Mouse (Mus musculus) cerebellum, adult (tissue): Measurements from ENCODE around the gene Gm8257.
"Not testable (repeated sequence)": the region's sequence is repeated elsewhere in the genome, so short reads cannot be mapped to it uniquely, and the experiment has no call there.

Experiments used
- ATAC-seq: cut with Nextera tagmentation; 2 replicates; pipeline ENCODE4 v1.9.2; 2017; ENCODE audit warnings: mild to moderate bottlenecking, moderate library complexity, mixed read lengths; ENCODE audit not compliant: insufficient number of reproducible peaks, low FRiP score, low TSS enrichment

Gene Gm8257

GRCm38 (mm10) chr14:44706356-44706755 lies at the start of gene Gm8257:
Gene Gm8257, minus strand, starts transcription at chr14:44706456.
- ATAC-seq = not testable (repeated sequence)

GRCm38 (mm10) chr14:44750240-44750639 lies 44.0 kb upstream of the Gm8257 start, which contains the start of gene Gm8267:
Gene Gm8267, minus strand, starts transcription at chr14:44750340.
- no peak for ATAC-seq

- not testable (repeated sequence) for ATAC-seq
These were observed 36.5 kb upstream of the Gm8257 start for GRCm38 (mm10) chr14:44742789-44743188.

GRCm38 (mm10) chr14:44730711-44731110 lies 24.5 kb upstream of the Gm8257 start:
- not testable (repeated sequence) for ATAC-seq

GRCm38 (mm10) chr14:44627737-44628136 lies 78.5 kb downstream of the Gm8257 start, which contains the start of gene Gm5624:
Gene Gm5624, minus strand, starts transcription at chr14:44627938.
- ATAC-seq = not testable (repeated sequence)
